11 mouse cellular contexts compared by ENCODE assay signal in the genomic region with DNA sequence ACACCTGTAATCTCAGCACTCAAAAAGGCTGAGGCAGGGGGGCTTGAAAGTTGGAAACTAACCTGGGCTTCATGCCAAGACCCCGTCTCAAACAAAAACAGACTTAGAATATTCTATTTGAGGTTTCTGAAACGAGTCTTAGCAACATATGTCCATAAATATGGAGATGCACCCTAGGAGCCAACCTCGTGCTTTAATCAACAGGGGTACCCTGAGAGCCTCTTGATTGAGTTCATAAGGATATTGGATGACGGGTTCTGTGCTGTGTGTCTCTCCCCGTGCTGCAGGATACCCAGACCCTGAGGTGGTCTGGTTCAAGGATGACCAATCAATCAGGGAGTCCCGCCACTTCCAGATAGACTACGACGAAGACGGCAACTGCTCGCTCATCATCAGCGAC. TPM values are rescaled to one million over a fixed set of nuclear protein-coding genes. Genes with fewer than 3 reads are reported as not detected.
DNase-seq lines count a peak whose midpoint lies in the region; ATAC-seq lines count a peak whose summit lies in the region.
"Had no signal": no experiment of that assay in that cellular context is flagged by ENCODE, and none has a peak within 500 bp of the region (broad histone marks: within the 10 kb centered on the region; RNA-seq: fewer than 3 reads in every experiment).

No protein-coding gene starts in this region.

- peaks cover 3% of the 10 kb centered on the region; the same call in 1 of the 2 replicates for H3K27me3 ChIP-seq in heart, embryonic 12.5 days (replicated peaks)
- H3K27me3 ChIP-seq in midbrain, embryonic 15.5 days (replicated peaks): no peaks in the 10 kb centered on the region
- H3K27me3 ChIP-seq in midbrain, embryonic 14.5 days (ENCODE audit: control insufficient read depth, insufficient read depth, low read length): no peaks in the 10 kb centered on the region
- H3K27me3 ChIP-seq in forebrain, embryonic 15.5 days: no peaks in the 10 kb centered on the region
- peaks cover 4% of the 10 kb centered on the region; the same call in 1 of the 2 replicates for H3K27me3 ChIP-seq in stomach, embryonic 16.5 days (ENCODE audit: control insufficient read depth, insufficient read depth, low read length)

- no peak overlapping the region for H3K27ac ChIP-seq in heart, embryonic 12.5 days (ENCODE audit: poor library complexity, severe bottlenecking)
- H3K27ac ChIP-seq in midbrain, embryonic 15.5 days: no peak overlapping the region
- no peak overlapping the region for H3K27ac ChIP-seq in midbrain, embryonic 14.5 days (replicated peaks; ENCODE audit: low read depth, low read length)
- H3K27ac ChIP-seq in forebrain, embryonic 15.5 days (replicated peaks): peak overlapping the region; percentile 77
- H3K27ac ChIP-seq in stomach, embryonic 16.5 days (ENCODE audit: low read length): no peak overlapping the region

- no peak overlapping the region for H3K4me3 ChIP-seq in heart, embryonic 12.5 days
- H3K4me3 ChIP-seq in midbrain, embryonic 15.5 days: no peak overlapping the region
- H3K4me3 ChIP-seq in midbrain, embryonic 14.5 days (replicated peaks; ENCODE audit: low read depth, low read length): no peak overlapping the region
- peak overlapping the region; percentile 8; the same call in 1 of the 2 replicates for H3K4me3 ChIP-seq in forebrain, embryonic 15.5 days
- no peak overlapping the region for H3K4me3 ChIP-seq in stomach, embryonic 16.5 days (replicated peaks; ENCODE audit: low read length)

- no peak for ATAC-seq in heart, embryonic 12.5 days (ENCODE audit: insufficient number of reproducible peaks, low FRiP score)
- no peak for ATAC-seq in midbrain, embryonic 15.5 days (replicated peaks)
- ATAC-seq in midbrain, embryonic 14.5 days (ENCODE audit: low FRiP score, low TSS enrichment): no peak
- peak; percentile 46; the same call in 1 of the 2 replicates for ATAC-seq in forebrain, embryonic 15.5 days (replicated peaks)
- no peak for ATAC-seq in stomach, embryonic 16.5 days (ENCODE audit: insufficient read depth, low FRiP score)

- peaks cover 33% of the 10 kb centered on the region for H3K4me1 ChIP-seq in heart, embryonic 12.5 days (replicated peaks)
- H3K4me1 ChIP-seq in midbrain, embryonic 15.5 days: peaks cover 16% of the 10 kb centered on the region
- H3K4me1 ChIP-seq in midbrain, embryonic 14.5 days (ENCODE audit: control insufficient read depth, insufficient read depth, low read length): peaks cover 5% of the 10 kb centered on the region; the same call in 1 of the 2 replicates
- H3K4me1 ChIP-seq in forebrain, embryonic 15.5 days: peaks cover 39% of the 10 kb centered on the region
- H3K4me1 ChIP-seq in stomach, embryonic 16.5 days (ENCODE audit: control insufficient read depth, insufficient read depth, low read length): peaks cover 21% of the 10 kb centered on the region

- peak overlapping the region; percentile 66 for H3K4me2 ChIP-seq in heart, embryonic 12.5 days
- H3K4me2 ChIP-seq in midbrain, embryonic 15.5 days: peak overlapping the region; percentile 30; the same call in 1 of the 2 replicates
- no peak overlapping the region for H3K4me2 ChIP-seq in midbrain, embryonic 14.5 days (ENCODE audit: low read length)
- H3K4me2 ChIP-seq in forebrain, embryonic 15.5 days (replicated peaks): peak overlapping the region; percentile 41
- 0 out of 2 replicates have a peak overlapping the region, but pooled peaks have one; percentile 12 for H3K4me2 ChIP-seq in stomach, embryonic 16.5 days (ENCODE audit: low read depth, low read length)

- H3K36me3 ChIP-seq in heart, embryonic 12.5 days: no peaks in the 10 kb centered on the region
- H3K36me3 ChIP-seq in midbrain, embryonic 15.5 days (replicated peaks): no peaks in the 10 kb centered on the region
- H3K36me3 ChIP-seq in midbrain, embryonic 14.5 days (ENCODE audit: control insufficient read depth, insufficient read depth, low read length): no peaks in the 10 kb centered on the region
- no peaks in the 10 kb centered on the region for H3K36me3 ChIP-seq in forebrain, embryonic 15.5 days
- no peaks in the 10 kb centered on the region for H3K36me3 ChIP-seq in stomach, embryonic 16.5 days (ENCODE audit: control insufficient read depth, insufficient read depth, low read length)

- no peak for DNase-seq in heart, adult 8-10 months (ENCODE audit: low spot score)
- no peak for DNase-seq in midbrain, embryonic 14.5 days
- DNase-seq in spleen, postnatal 4 days (ENCODE audit: low spot score in 2 of 2): no peak
- DNase-seq: adrenal gland, postnatal 25 days; cerebellum, postnatal 25 days; kidney, postnatal 14 days; lung, adult 18-20 months had no signal

- H3K9me3 ChIP-seq in heart, embryonic 12.5 days (replicated peaks): no peaks in the 10 kb centered on the region
- H3K9me3 ChIP-seq in midbrain, embryonic 15.5 days: no peaks in the 10 kb centered on the region
- H3K9me3 ChIP-seq in midbrain, embryonic 14.5 days (ENCODE audit: control insufficient read depth, low read length): no peaks in the 10 kb centered on the region
- no peaks in the 10 kb centered on the region for H3K9me3 ChIP-seq in forebrain, embryonic 15.5 days
- H3K9me3 ChIP-seq in stomach, embryonic 16.5 days (replicated peaks; ENCODE audit: control insufficient read depth, low read length): no peaks in the 10 kb centered on the region

- no peak overlapping the region for H3K9ac ChIP-seq in heart, embryonic 12.5 days
- no peak overlapping the region for H3K9ac ChIP-seq in midbrain, embryonic 15.5 days
- H3K9ac ChIP-seq in midbrain, embryonic 14.5 days (replicated peaks; ENCODE audit: low read length): no peak overlapping the region
- no peak overlapping the region for H3K9ac ChIP-seq in forebrain, embryonic 15.5 days (replicated peaks)
- no peak overlapping the region for H3K9ac ChIP-seq in stomach, embryonic 16.5 days (ENCODE audit: low read length)

- 37% methylated on average over 11 of the region's 11 CpGs for WGBS in heart, embryonic 12.5 days
- 50% methylated on average over 11 of the region's 11 CpGs for WGBS in midbrain, embryonic 15.5 days
- 51% methylated on average over 11 of the region's 11 CpGs for WGBS in midbrain, embryonic 14.5 days
- WGBS in forebrain, embryonic 15.5 days: 37% methylated on average over 11 of the region's 11 CpGs
- WGBS in stomach, embryonic 16.5 days: 36% methylated on average over 11 of the region's 11 CpGs

RNA-seq across cellular contexts. Expression of gene Hacd2, which starts 22.2 kb away (rescaled TPM):
- 54.6 and 60.0 TPM in 2 replicates for polyA plus RNA-seq in heart, embryonic 12.5 days (2016; fragmentation: Nextera tagmentation; extraction: Ambion mirVana)
- total RNA-seq in heart, adult 8-10 months (2022): 1 to 10 TPM; 5.2 to 9.7 (median 8.3) TPM
- polyA plus RNA-seq in midbrain, embryonic 15.5 days (2015; fragmentation: Nextera tagmentation; extraction: Ambion mirVana): 42.6 and 50.6 TPM in 2 replicates
- 25.9 and 26.2 TPM in 2 replicates for polyA plus RNA-seq in midbrain, embryonic 14.5 days (2014; fragmentation: Nextera tagmentation; extraction: Ambion mirVana)
- polyA plus RNA-seq in forebrain, embryonic 15.5 days (2015; fragmentation: Nextera tagmentation; extraction: Ambion mirVana): 39.6 and 41.6 TPM in 2 replicates
- 106 and 112 TPM in 2 replicates for polyA plus RNA-seq in stomach, embryonic 16.5 days (2015; fragmentation: Nextera tagmentation; extraction: Ambion mirVana)
